Mouse (Mus musculus) brain, adult 2 months (tissue): Measurements from ENCODE around the gene Tinagl1.

ENCODE experiments used
- DNase-seq: peaks from one replicate; pipeline ENCODE4 v3.0.0; 2011; ENCODE audit warnings: low read depth, low spot score

Tinagl1 gene

GRCm38 (mm10) chr4:130177536-130177935 is 2.6 kb upstream of the Tinagl1 start:
- no peak for DNase-seq

DNA sequence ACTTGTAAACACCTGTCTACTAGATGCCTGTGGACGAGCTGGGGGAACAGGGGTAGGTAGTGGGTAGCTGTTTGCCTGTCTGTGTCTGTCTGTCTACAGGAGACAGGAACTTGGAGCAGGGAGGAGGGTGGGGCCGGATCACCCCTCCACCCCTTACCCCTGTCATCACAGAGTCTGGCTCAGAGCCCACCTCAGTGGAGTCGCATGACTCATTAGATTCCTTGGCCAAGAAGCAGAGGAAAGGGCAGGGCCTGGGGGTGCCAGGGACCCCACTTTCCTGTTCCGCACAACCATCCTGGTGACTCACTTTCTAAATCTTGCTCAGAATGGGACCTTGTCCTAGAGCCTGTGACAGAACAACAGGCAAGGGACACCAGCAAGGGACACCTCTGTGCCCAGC is 2.2 kb upstream of the Tinagl1 start:
- no peak for DNase-seq

DNA sequence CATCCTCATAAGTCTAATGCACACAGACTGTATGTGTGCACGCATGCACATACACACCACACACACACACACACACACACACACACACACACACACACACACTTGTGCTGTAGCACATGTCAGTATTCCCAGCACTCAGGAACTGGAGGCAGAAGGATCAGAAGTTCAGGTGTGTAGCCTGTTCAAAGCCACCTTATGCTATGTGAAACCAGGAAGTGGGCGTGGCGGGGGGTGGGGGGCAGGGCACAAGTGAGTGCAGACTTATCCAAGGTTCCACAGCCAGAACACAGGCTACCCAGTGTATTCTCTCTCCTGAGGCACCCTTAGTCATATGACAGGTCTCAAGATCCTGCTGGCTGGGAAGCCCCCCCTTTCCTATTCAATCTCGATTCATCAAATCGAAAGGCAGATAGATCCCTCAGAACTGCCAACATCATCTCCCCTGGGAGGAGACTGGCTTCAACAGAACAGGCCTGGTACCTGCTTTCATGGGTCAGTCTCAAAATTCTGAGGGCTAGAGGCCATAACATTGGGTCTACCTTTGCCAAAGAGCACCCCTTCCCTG is 1.3 kb upstream of the Tinagl1 start:
- no peak for DNase-seq

DNA sequence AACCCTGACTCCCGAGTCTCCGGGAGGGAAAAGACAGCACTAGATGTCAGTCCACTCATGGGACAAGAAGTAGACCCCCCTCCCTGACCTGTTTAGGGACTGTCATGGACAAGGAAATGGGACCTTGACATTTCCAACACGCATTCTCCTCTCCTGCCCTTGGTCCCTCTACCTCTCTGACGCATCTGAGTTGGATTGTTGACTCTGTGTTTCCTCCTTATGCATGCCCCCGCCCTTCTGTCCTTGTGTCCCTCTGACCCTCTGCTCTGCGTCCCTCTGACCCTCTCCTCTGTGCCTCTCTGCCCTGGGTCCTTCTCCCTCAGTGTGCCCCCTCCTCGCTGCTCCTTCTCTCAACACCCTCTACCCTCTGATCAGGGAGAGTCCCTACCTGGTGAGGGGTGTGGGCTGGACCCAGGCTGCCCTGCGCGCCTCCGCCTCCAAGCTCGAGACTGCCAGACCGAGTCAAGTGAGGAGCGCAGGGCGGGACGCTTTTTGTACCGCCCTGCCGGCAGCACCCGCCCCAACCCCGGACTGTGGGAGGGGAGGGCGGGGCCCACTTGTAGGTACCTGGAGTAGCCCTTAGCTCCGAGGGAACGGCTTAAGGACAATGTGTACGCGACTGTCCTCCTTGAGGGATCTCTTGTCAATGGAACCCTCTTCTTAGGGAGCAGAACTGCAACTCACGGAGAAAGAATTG is 439 bp downstream of the Tinagl1 start:
- no peak for DNase-seq

DNA sequence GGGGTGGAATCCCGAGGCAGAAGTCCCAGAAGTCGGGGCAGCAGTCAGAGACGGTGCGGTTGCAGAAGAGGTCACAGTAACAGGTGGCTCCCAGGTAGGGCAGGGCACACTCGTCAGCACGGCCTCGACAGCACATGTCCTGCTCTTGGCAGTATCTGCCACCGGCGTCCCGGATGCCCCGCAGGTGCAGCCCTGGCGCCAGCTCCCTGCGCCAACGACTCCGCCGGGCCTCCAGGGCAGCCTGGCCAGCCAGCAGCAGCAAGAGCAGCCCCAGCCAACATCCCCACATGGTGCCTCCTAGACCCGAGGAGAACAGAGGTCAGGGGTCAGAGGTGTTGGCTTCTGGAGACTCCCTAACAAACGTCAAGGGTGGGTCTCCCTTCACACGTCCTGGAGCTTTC is 1.0 kb downstream of the Tinagl1 start:
- no peak for DNase-seq

- DNase-seq = no peak
Measured at GRCm38 (mm10) chr4:130173060-130173822, 1.7 kb downstream of the Tinagl1 start.

GRCm38 (mm10) chr4:130171951-130172765 is 2.8 kb downstream of the Tinagl1 start:
- no peak for DNase-seq

DNA sequence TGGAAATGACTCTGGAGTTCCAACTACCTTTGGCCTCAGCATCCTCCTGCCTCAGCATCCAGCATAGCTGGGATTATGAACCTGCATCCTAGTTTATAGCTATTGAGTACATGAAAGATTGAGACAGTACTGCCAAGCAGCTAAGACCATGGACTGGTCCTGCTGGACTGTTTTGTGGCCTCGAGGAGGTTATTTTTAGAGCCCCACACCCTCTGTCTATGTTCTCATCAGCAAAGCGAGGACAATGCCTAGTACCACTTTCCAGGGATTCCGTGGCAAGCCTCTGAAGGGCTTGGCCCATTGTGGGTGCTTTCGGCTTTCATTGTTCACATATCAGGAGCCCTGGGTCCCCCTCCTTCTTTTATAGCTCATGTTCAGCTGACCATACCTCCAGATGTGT is 4.6 kb downstream of the Tinagl1 start:
- no peak for DNase-seq

GRCm38 (mm10) chr4:130169411-130169971 is 5.4 kb downstream of the Tinagl1 start:
- DNase-seq = no peak

DNA sequence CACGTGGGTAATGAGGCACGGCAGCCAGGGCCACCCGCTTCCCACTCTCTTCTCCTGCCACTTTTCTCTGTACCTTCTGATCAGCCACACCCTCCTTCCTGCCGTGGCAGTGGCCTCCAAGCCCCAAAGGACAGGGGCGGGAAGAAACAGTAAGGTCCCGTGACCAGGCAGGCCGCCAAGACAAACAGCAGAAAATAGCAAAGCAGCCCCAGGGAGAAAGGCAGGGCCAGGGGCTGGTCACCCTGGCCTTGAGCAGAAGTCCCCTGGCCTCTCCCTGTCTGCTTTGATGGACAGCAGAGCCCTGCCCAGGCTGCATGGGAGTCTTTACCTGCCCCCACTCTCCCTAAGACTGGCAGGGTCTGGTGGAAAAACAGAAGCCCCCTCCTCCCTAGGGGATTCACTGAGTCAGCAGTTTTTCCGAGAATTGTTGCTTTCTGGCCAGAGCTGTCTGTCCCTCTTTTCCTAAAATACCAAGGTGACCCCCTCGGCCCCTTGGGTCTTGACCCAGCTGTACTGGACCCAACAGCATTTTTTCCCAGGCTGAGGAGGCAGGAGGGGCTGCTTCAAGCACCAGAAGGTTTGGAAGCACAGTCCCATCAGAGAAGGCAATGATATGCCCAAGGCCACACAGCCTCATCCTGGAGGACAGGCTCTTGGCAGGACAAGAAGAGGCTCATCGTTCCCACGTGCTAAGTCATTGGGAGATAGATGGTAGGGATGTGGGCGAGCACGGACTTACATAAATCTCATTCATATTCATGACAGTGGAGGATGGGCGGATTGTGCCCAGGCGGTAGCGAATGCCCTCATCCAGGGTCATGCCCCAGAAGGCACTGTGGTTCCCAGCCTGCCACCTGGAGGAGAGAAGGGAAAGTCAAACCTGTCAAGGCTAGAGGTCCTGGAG is 6.4 kb downstream of the Tinagl1 start:
- DNase-seq = peak; percentile 40

DNA sequence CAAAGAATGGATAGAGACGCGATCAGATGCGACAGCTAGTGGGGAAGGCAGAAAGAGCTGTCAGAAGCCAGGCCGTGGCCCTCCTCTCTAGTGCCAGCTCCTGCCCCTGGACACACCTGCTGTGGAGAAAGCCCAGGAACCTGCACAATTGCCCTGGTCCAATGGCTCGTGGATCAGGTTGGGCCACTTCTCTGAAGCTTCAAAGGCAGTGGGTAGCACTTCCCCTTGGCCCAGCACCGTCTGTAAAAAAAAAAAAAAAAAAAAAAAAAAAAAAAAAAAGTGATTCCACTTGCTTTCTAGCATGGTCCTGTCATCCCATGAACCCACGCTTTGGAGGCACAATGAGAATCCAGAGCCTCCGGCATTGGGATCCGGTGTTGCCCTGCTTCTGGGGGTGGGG is 7.1 kb downstream of the Tinagl1 start:
- DNase-seq = no peak

- no peak for DNase-seq
Measured at GRCm38 (mm10) chr4:130167321-130167720, 7.6 kb downstream of the Tinagl1 start.

GRCm38 (mm10) chr4:130166592-130166991 is 8.3 kb downstream of the Tinagl1 start:
- no peak for DNase-seq

- DNase-seq = no peak
Measured at GRCm38 (mm10) chr4:130166061-130166460, 8.9 kb downstream of the Tinagl1 start.

- no peak for DNase-seq
Measured at GRCm38 (mm10) chr4:130164121-130164520, 10.8 kb downstream of the Tinagl1 start.

- DNase-seq = no peak
Measured at GRCm38 (mm10) chr4:130163391-130163861, 11.5 kb downstream of the Tinagl1 start.

- no peak for DNase-seq
Measured at GRCm38 (mm10) chr4:130161349-130161748, 13.6 kb downstream of the Tinagl1 start.

DNA sequence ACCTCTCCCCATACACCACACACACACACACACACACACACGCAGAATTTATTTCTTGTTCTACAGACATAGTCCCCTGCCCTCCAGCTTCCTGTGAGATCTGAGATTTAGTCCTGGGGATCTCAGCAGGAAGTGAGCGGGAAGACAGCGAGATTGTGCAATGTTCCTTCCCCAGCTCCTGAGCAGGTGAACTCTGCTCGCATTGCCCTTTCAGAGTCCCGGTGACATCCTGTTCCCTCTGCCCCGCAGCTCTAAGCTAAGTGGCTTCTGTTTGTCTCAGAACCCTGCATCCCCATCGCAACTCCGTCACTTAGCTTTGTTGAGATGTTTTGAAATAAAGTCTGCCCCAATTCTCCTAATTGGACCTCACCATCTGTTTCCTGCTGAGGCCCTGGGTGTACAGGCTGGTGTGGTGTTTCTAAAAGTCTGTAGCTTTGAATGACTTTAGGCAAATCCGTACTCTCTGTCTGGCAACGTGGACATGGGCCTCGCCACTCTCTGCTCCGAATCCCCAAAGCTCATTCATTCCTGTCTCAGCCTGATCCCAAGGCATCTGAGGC is 18.0 kb downstream of the Tinagl1 start:
- no peak for DNase-seq

DNA sequence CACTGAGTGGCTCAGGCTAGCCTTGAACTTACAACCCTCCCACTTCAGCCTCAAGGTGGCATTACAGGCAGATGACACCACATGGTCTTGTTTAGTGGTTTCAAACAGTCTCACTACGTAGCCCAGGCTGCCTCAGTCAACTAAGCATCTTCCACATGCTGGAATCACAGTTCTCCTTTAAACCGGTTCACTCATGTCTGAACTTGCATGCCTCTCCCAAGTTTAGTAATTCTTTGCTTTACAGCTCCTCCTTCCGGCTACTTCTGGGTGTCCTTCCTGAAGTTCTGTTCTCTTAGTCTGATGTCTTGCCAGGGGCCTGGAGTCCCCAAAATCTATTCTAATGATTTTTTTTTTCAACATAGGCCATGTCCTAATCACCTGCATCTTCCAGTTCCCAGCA is 20.7 kb downstream of the Tinagl1 start:
- DNase-seq = no peak

DNA sequence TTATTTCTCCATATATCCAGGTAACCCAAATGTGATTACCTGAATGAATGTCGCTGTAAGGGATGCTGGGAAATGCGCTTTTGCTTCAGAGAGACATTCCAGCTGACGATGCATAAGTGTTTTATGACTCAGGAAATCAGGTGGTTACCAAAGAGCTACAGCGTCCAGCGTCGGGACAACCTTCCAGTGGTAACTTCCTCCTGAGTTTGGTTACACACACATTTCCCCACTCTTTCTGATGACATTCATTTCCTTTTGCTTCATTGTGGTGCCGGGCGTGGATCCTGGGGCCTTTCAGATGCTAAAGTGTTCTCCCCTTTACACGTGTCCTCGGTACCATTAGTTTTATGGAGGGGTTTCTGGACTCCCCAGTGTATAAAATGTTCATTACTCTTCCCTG is 26.5 kb downstream of the Tinagl1 start:
- DNase-seq = no peak
